In genomic region chr1:80502456-80503165, GRCm38 (mm10) we compare ENCODE assay signal across 29 mouse cellular contexts. TPM values are rescaled to one million over a fixed set of nuclear protein-coding genes. Genes with fewer than 3 reads are reported as not detected.
DNase-seq lines count a peak whose midpoint lies in the region; ATAC-seq and TF ChIP-seq lines count a peak whose summit lies in the region.
"Had no signal": no experiment of that assay in that cellular context is flagged by ENCODE, and none has a peak within 500 bp of the region (broad histone marks: within the 10 kb centered on the region; RNA-seq: fewer than 3 reads in every experiment).

No protein-coding gene starts in this region.

- TF ChIP-seq POLR2A in brain, embryonic 14.5 days (IDR thresholded peaks at IDR 0.05; ENCODE audit: borderline replicate concordance, extremely low read depth, insufficient read depth, insufficient read length, poor library complexity, severe bottlenecking), result no peak

- no peak overlapping the region for H3K4me2 ChIP-seq in forebrain, embryonic 14.5 days (ENCODE audit: low read length)
- no peak overlapping the region for H3K4me2 ChIP-seq in embryonic facial prominence, embryonic 15.5 days (replicated peaks)
- no peak overlapping the region for H3K4me2 ChIP-seq in hindbrain, postnatal 0 days (ENCODE audit: low read depth, low read length)
- H3K4me2 ChIP-seq: embryonic facial prominence, embryonic 12.5 days; heart, embryonic 13.5 days; hindbrain, embryonic 14.5 days had no signal

- no peaks in the 10 kb centered on the region for H3K9me3 ChIP-seq in forebrain, embryonic 14.5 days (replicated peaks; ENCODE audit: control insufficient read depth, low read length)
- no peaks in the 10 kb centered on the region for H3K9me3 ChIP-seq in forebrain, embryonic 10.5 days
- no peaks in the 10 kb centered on the region for H3K9me3 ChIP-seq in embryonic facial prominence, embryonic 15.5 days (replicated peaks)
- H3K9me3 ChIP-seq in hindbrain, postnatal 0 days (ENCODE audit: low read length), result no peaks in the 10 kb centered on the region
- H3K9me3 ChIP-seq: embryonic facial prominence, embryonic 12.5 days; heart, embryonic 10.5 days; heart, embryonic 13.5 days had no signal

- H3K4me1 ChIP-seq in forebrain, embryonic 14.5 days (ENCODE audit: control insufficient read depth, insufficient read depth, low read length), result no peaks in the 10 kb centered on the region
- no peaks in the 10 kb centered on the region for H3K4me1 ChIP-seq in forebrain, embryonic 10.5 days
- no peaks in the 10 kb centered on the region for H3K4me1 ChIP-seq in embryonic facial prominence, embryonic 15.5 days
- no peaks in the 10 kb centered on the region for H3K4me1 ChIP-seq in hindbrain, postnatal 0 days (ENCODE audit: insufficient read depth, low read length)
- H3K4me1 ChIP-seq: embryonic facial prominence, embryonic 12.5 days; heart, embryonic 10.5 days; heart, embryonic 13.5 days had no signal

- peak; percentile 10; the same call in 1 of the 2 replicates for ATAC-seq in forebrain, embryonic 14.5 days
- ATAC-seq in embryonic facial prominence, embryonic 15.5 days (ENCODE audit: insufficient number of reproducible peaks, low FRiP score, low TSS enrichment, low read depth), result no peak; the same call in 1 of the 2 replicates
- ATAC-seq in hindbrain, postnatal 0 days, result no peak
- ATAC-seq: CD4-positive, CD25-positive, alpha-beta regulatory T cell, adult 4 months; intestine, postnatal 0 days had no signal

- DNase-seq in forebrain, embryonic 14.5 days (ENCODE audit: low spot score), result peak; percentile 19
- DNase-seq in forebrain, embryonic 10.5 days (ENCODE audit: extremely low spot score, low spot score), result no peak
- DNase-seq in brain, embryonic 14.5 days (ENCODE audit: low read depth), result peak; percentile 41
- DNase-seq in layer of hippocampus, postnatal 10 days (ENCODE audit: low spot score in 2 of 2), result no peak
- no peak for DNase-seq in hindbrain, postnatal 0 days (ENCODE audit: low spot score)
- DNase-seq: adrenal gland, adult 8-10 months; adrenal gland, postnatal 25 days; cerebellum, adult 18-20 months; cerebellum, adult 9-10 months; cerebellum, postnatal 14 days; gastrocnemius, postnatal 25 days; heart, adult 2 months; heart, postnatal 14 days; heart, postnatal 4 days; kidney, adult 2 months had no signal

- 81% methylated on average over 9 of the region's 9 CpGs for WGBS in forebrain, embryonic 14.5 days
- 89% methylated on average over 9 of the region's 9 CpGs for WGBS in forebrain, embryonic 10.5 days
- 43% methylated on average over 9 of the region's 9 CpGs for WGBS in embryonic facial prominence, embryonic 15.5 days
- 79% methylated on average over 9 of the region's 9 CpGs for WGBS in hindbrain, postnatal 0 days

- H3K27ac ChIP-seq in forebrain, embryonic 14.5 days (ENCODE audit: low read depth, low read length), result no peak overlapping the region
- H3K27ac ChIP-seq in forebrain, embryonic 10.5 days, result no peak overlapping the region
- H3K27ac ChIP-seq in embryonic facial prominence, embryonic 15.5 days (replicated peaks), result peak overlapping the region; percentile 7; the same call in 1 of the 2 replicates
- H3K27ac ChIP-seq in hindbrain, postnatal 0 days, result no peak overlapping the region
- H3K27ac ChIP-seq: embryonic facial prominence, embryonic 12.5 days; heart, adult 2 months; heart, embryonic 10.5 days; heart, embryonic 13.5 days; hindbrain, embryonic 14.5 days had no signal

- H3K4me3 ChIP-seq in forebrain, embryonic 14.5 days (ENCODE audit: low read depth, low read length), result no peak overlapping the region
- no peak overlapping the region for H3K4me3 ChIP-seq in forebrain, embryonic 10.5 days
- H3K4me3 ChIP-seq in embryonic facial prominence, embryonic 15.5 days (replicated peaks), result no peak overlapping the region
- H3K4me3 ChIP-seq in hindbrain, postnatal 0 days (ENCODE audit: low read length), result no peak overlapping the region
- H3K4me3 ChIP-seq: embryonic facial prominence, embryonic 12.5 days; heart, adult 2 months; heart, embryonic 10.5 days; heart, embryonic 13.5 days had no signal

- TF ChIP-seq CTCF in brain, embryonic 14.5 days (IDR thresholded peaks at IDR 0.05; ENCODE audit: borderline replicate concordance, extremely low read depth, insufficient read depth, insufficient read length), result no peak
- no peak for TF ChIP-seq CTCF in hindbrain, postnatal 0 days (IDR thresholded peaks at IDR 0.05; ENCODE audit: low read depth)

- no peaks in the 10 kb centered on the region for H3K36me3 ChIP-seq in forebrain, embryonic 14.5 days (ENCODE audit: control insufficient read depth, insufficient read depth, low read length)
- no peaks in the 10 kb centered on the region for H3K36me3 ChIP-seq in forebrain, embryonic 10.5 days (replicated peaks)
- no peaks in the 10 kb centered on the region for H3K36me3 ChIP-seq in embryonic facial prominence, embryonic 15.5 days
- H3K36me3 ChIP-seq in hindbrain, postnatal 0 days (ENCODE audit: insufficient read depth, low read length), result no peaks in the 10 kb centered on the region
- H3K36me3 ChIP-seq: embryonic facial prominence, embryonic 12.5 days; heart, embryonic 10.5 days had no signal

- H3K9ac ChIP-seq in forebrain, embryonic 14.5 days (ENCODE audit: low read length), result no peak overlapping the region
- H3K9ac ChIP-seq in embryonic facial prominence, embryonic 15.5 days, result no peak overlapping the region
- H3K9ac ChIP-seq in hindbrain, postnatal 0 days (replicated peaks; ENCODE audit: low read length), result no peak overlapping the region
- H3K9ac ChIP-seq: embryonic facial prominence, embryonic 12.5 days; heart, embryonic 13.5 days; hindbrain, embryonic 14.5 days had no signal

- H3K27me3 ChIP-seq in forebrain, embryonic 14.5 days (replicated peaks; ENCODE audit: control insufficient read depth, insufficient read depth, low read length), result no peaks in the 10 kb centered on the region
- H3K27me3 ChIP-seq in forebrain, embryonic 10.5 days (ENCODE audit: poor library complexity, severe bottlenecking), result no peaks in the 10 kb centered on the region
- H3K27me3 ChIP-seq in embryonic facial prominence, embryonic 15.5 days, result no peaks in the 10 kb centered on the region
- H3K27me3 ChIP-seq in hindbrain, postnatal 0 days (ENCODE audit: insufficient read depth, low read length), result no peaks in the 10 kb centered on the region
- H3K27me3 ChIP-seq: embryonic facial prominence, embryonic 12.5 days; heart, embryonic 13.5 days had no signal

RNA-seq across cellular contexts. Expression of gene Gm45261, which starts 41.4 kb away (rescaled TPM):
- polyA plus RNA-seq in forebrain, embryonic 14.5 days (2014; fragmentation: Nextera tagmentation; extraction: Ambion mirVana), result not detected in 2 replicates
- polyA plus RNA-seq in forebrain, embryonic 10.5 days (2016; fragmentation: Nextera tagmentation; extraction: Ambion mirVana), result not detected in 2 replicates
- not detected in 2 replicates for polyA plus RNA-seq in brain, embryonic 14.5 days (2012; rRNA removed)
- not detected in 2 replicates for polyA plus RNA-seq in embryonic facial prominence, embryonic 15.5 days (2015; fragmentation: Nextera tagmentation; extraction: Ambion mirVana)
- not detected for total RNA-seq in layer of hippocampus, postnatal 10 days (2021)
- not detected in 2 replicates for total RNA-seq in hindbrain, postnatal 0 days (2014; rRNA removed)
- polyA plus RNA-seq in hindbrain, postnatal 0 days (2015; fragmentation: Nextera tagmentation; extraction: Ambion mirVana), result not detected in 2 replicates
- total RNA-seq: adrenal gland, adult 8-10 months; adrenal gland, postnatal 25 days; gastrocnemius, adult 8-10 months; gastrocnemius, postnatal 25 days; heart, adult 2 months; heart, postnatal 14 days; heart, postnatal 4 days; MEL had no signal
- polyA plus RNA-seq: C2C12; CD4-positive, CD25-positive, alpha-beta regulatory T cell, adult 4 months; embryonic facial prominence, embryonic 12.5 days; gonadal fat pad, adult 2 months; heart, adult 2 months; heart, embryonic 10.5 days; heart, embryonic 13.5 days; heart, embryonic 16.5 days; hindbrain, embryonic 11.5 days; hindbrain, embryonic 14.5 days; intestine, embryonic 14.5 days; intestine, postnatal 0 days; kidney, adult 2 months had no signal

Comparison
In these comparisons a context has a peak if more than half of its experiments do, and no peak if none do; other contexts are left out.
1. DNase-seq: peak in forebrain, embryonic 14.5 days (single experiment) and brain, embryonic 14.5 days (single experiment); none in forebrain, embryonic 10.5 days (single experiment), layer of hippocampus, postnatal 10 days (0 of 2) and hindbrain, postnatal 0 days (single experiment).